Comparison of ENCODE assay signal across 8 mouse cellular contexts in the genomic region with DNA sequence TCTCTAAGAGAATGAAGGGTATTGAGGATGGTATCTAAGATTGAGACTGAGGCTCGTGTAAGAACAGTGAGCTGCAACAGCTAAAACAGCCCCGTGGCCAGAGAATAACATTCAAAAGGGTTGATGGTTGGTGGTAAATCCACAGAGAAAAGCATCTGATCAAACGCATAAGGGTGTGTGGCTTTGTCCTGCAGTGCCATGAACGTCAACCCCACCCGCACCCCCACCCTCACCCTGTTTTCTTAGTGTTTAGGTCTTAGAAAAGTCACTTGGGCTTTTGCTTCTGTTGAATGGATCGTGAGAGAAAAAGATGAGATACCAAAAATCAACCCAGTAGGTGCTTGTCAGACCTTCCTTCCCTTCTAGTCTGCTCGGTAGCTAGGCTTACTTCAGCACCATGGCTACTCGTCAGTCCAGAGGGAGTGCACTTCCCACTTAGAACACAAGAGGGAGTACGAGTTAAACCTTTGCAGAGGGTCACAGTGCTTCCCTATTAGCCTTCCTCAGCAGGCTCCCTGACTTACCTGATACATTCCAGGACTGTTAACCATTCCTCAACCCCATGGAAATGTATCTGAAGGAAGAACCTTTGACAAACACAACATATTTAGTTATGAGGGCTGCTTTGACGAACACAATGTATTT. TPM values are rescaled to one million over a fixed set of nuclear protein-coding genes. Genes with fewer than 3 reads are reported as not detected.
A peak's percentile ranks its signal among the peaks of the same experiment; 100 is the strongest.
DNase-seq lines count a peak whose midpoint lies in the region; ATAC-seq and TF ChIP-seq lines count a peak whose summit lies in the region.

No protein-coding gene starts in this region.

- TF ChIP-seq RAD21 in MEL (IDR thresholded peaks at IDR 0.05; ENCODE audit: low read depth, low read length) = peak; percentile 96

- no peak for TF ChIP-seq POLR2A in MEL (IDR thresholded peaks at IDR 0.05; ENCODE audit: control insufficient read depth in 1 of 2, insufficient read depth in 1 of 2, low read depth in 1 of 2, low read length in 2 of 2, poor library complexity in 1 of 2)

- H3K4me3 ChIP-seq in MEL (ENCODE audit: control insufficient read depth in 1 of 2, insufficient read depth in 1 of 2, low read depth in 2 of 2, low read length in 2 of 2) = no peak overlapping the region
- H3K4me3 ChIP-seq in forebrain, embryonic 13.5 days = no peak overlapping the region
- no peak overlapping the region for H3K4me3 ChIP-seq in layer of hippocampus, adult 2 months
- H3K4me3 ChIP-seq in lung, embryonic 14.5 days (ENCODE audit: low read depth, low read length) = no peak overlapping the region

- H3K9ac ChIP-seq in MEL (ENCODE audit: control insufficient read depth, low read depth, low read length, poor library complexity, severe bottlenecking) = no peak overlapping the region
- no peak overlapping the region for H3K9ac ChIP-seq in forebrain, embryonic 13.5 days
- no peak overlapping the region for H3K9ac ChIP-seq in lung, embryonic 14.5 days

- no peak overlapping the region for H3K4me2 ChIP-seq in forebrain, embryonic 13.5 days
- H3K4me2 ChIP-seq in lung, embryonic 14.5 days = no peak overlapping the region

- 34% methylated on average over 10 of the region's 10 CpGs for WGBS in forebrain, embryonic 13.5 days
- WGBS in lung, embryonic 14.5 days = 34% methylated on average over 10 of the region's 10 CpGs

- no peaks in the 10 kb centered on the region for H3K36me3 ChIP-seq in MEL (ENCODE audit: control insufficient read depth in 1 of 2, insufficient read depth in 2 of 2, low read length in 2 of 2)
- H3K36me3 ChIP-seq in forebrain, embryonic 13.5 days (ENCODE audit: poor library complexity, severe bottlenecking) = peaks cover under 1% of the 10 kb centered on the region; the same call in 1 of the 2 replicates
- H3K36me3 ChIP-seq in lung, embryonic 14.5 days (ENCODE audit: insufficient read depth) = no peaks in the 10 kb centered on the region

- H3K79me2 ChIP-seq in MEL (ENCODE audit: control insufficient read depth, insufficient read depth, low read length, poor library complexity) = no peaks in the 10 kb centered on the region

- peaks cover 0 to 4% of the 10 kb centered on the region in 2 experiments; a peak in 3 of 4 replicates for H3K4me1 ChIP-seq in MEL (ENCODE audit: control insufficient read depth in 1 of 2, insufficient read depth in 2 of 2, low read length in 2 of 2)
- H3K4me1 ChIP-seq in forebrain, embryonic 13.5 days = no peaks in the 10 kb centered on the region
- H3K4me1 ChIP-seq in lung, embryonic 14.5 days (ENCODE audit: insufficient read depth) = no peaks in the 10 kb centered on the region

- H3K27ac ChIP-seq in MEL (ENCODE audit: control insufficient read depth, low read depth, low read length) = no peak overlapping the region
- H3K27ac ChIP-seq in forebrain, embryonic 13.5 days = no peak overlapping the region
- no peak overlapping the region for H3K27ac ChIP-seq in layer of hippocampus, adult 2 months
- H3K27ac ChIP-seq in lung, embryonic 14.5 days (ENCODE audit: low read depth) = no peak overlapping the region

- no peak for TF ChIP-seq EP300 in MEL (IDR thresholded peaks at IDR 0.05; ENCODE audit: low read depth in 1 of 2, low read length in 2 of 2)

- H3K27me3 ChIP-seq in MEL (ENCODE audit: control insufficient read depth in 1 of 2, insufficient read depth in 2 of 2, low read length in 2 of 2) = no peaks in the 10 kb centered on the region
- H3K27me3 ChIP-seq in forebrain, embryonic 13.5 days = no peaks in the 10 kb centered on the region
- H3K27me3 ChIP-seq in lung, embryonic 14.5 days (ENCODE audit: insufficient read depth, low read length) = no peaks in the 10 kb centered on the region

- DNase-seq in MEL (ENCODE audit: low read depth, low spot score) = peak; percentile 90
- peak; percentile 89 to 96 for DNase-seq in layer of hippocampus, adult 2 months (ENCODE audit: low spot score in 2 of 2)
- peak; percentile 96 for DNase-seq in lung, embryonic 14.5 days
- peak; percentile 29 for DNase-seq in ovary, postnatal 36 days (ENCODE audit: low spot score)
- DNase-seq in thymus, postnatal 14 days = peak; percentile 78

- TF ChIP-seq CTCF in MEL (IDR thresholded peaks at IDR 0.05 in 2 of 3, conservative IDR thresholded peaks at IDR 0.05 in 1 of 3; ENCODE audit: control insufficient read depth in 1 of 3, insufficient read depth in 1 of 3, low read depth in 2 of 3, low read length in 3 of 3, poor library complexity in 1 of 3, severe bottlenecking in 1 of 3) = peak; percentile 61 to 99 (median 94)
- TF ChIP-seq CTCF in layer of hippocampus, adult 2 months (conservative IDR thresholded peaks at IDR 0.05) = peak; percentile 94
- TF ChIP-seq CTCF in lung, embryonic 14.5 days (IDR thresholded peaks at IDR 0.05; ENCODE audit: low read depth) = peak; percentile 97

- ATAC-seq in cerebellum, adult (ENCODE audit: insufficient number of reproducible peaks, low FRiP score, low TSS enrichment) = peak; percentile 93
- ATAC-seq in forebrain, embryonic 13.5 days = peak; percentile 85
- ATAC-seq in hematopoietic stem cell, adult 5-6 weeks (replicated peaks in 1 of 2; ENCODE audit: insufficient read depth in 1 of 2, low FRiP score in 2 of 2, low TSS enrichment in 1 of 2, low read depth in 1 of 2, poor library complexity in 2 of 2, severe bottlenecking in 2 of 2) = peak; percentile 83 to 91
- peak; percentile 74; the same call in 1 of the 2 replicates for ATAC-seq in lung, embryonic 14.5 days (ENCODE audit: insufficient read depth)

- no peaks in the 10 kb centered on the region for H3K9me3 ChIP-seq in MEL (replicated peaks; ENCODE audit: insufficient read depth, low read length)
- no peaks in the 10 kb centered on the region for H3K9me3 ChIP-seq in forebrain, embryonic 13.5 days (replicated peaks)
- no peaks in the 10 kb centered on the region for H3K9me3 ChIP-seq in lung, embryonic 14.5 days (ENCODE audit: low read depth, low read length)

TF ChIP-seq in MEL, 35 proteins besides CTCF, POLR2A, EP300 and RAD21 (continues in another document):
- TF ChIP-seq USF1 (IDR thresholded peaks at IDR 0.05; ENCODE audit: low read depth, low read length) (no peak), NRF1 (IDR thresholded peaks at IDR 0.05; ENCODE audit: insufficient read depth, low read depth, low read length, poor library complexity, severe bottlenecking) (no peak), KAT2A (conservative IDR thresholded peaks at IDR 0.05; ENCODE audit: low read depth, low read length) (no peak), ZC3H11A (IDR thresholded peaks at IDR 0.05; ENCODE audit: low read depth, low read length) (peak; percentile 82), MAX (IDR thresholded peaks at IDR 0.05; ENCODE audit: low read length) (no peak), SIN3A (IDR thresholded peaks at IDR 0.05; ENCODE audit: low read length) (peak; percentile 62; the same call in 1 of the 2 replicates), GABPA (IDR thresholded peaks at IDR 0.05; ENCODE audit: low read depth, low read length) (no peak), ETS1 (IDR thresholded peaks at IDR 0.05; ENCODE audit: low read depth, low read length) (no peak), MAFK (IDR thresholded peaks at IDR 0.05; ENCODE audit: borderline replicate concordance, low read depth, low read length) (no peak), HCFC1 (IDR thresholded peaks at IDR 0.05; ENCODE audit: low read depth, low read length) (no peak)

RNA-seq across cellular contexts. Expression of a gene that starts 9.0 kb away (rescaled TPM):
- not detected in 2 replicates for total RNA-seq in MEL (2012; rRNA removed)
- under 1 TPM in 1 of 2 experiments, not detected in 1; 0.11 TPM for polyA plus RNA-seq in MEL (2012; ENCODE audit: insufficient read depth in 1 of 2, insufficient read length in 2 of 2, low read depth in 1 of 2, low replicate concordance in 2 of 2, missing spikeins in 1 of 2)
- polyA plus RNA-seq in forebrain, embryonic 13.5 days (2015; fragmentation: Nextera tagmentation; extraction: Ambion mirVana) = 38.0 and 54.1 TPM in 2 replicates
- total RNA-seq in hematopoietic stem cell, adult 5-6 weeks (2017) = not detected in 2 replicates
- total RNA-seq in layer of hippocampus, adult 2 months (2021) = 10 to 100 TPM; 46.2 to 48.3 TPM
- 6.3 and 8.0 TPM in 2 replicates for polyA plus RNA-seq in lung, embryonic 14.5 days (2014; fragmentation: Nextera tagmentation; extraction: Ambion mirVana)

RNA-seq across cellular contexts. Expression of a gene that starts 21.4 kb away (rescaled TPM):
- total RNA-seq in MEL (2012; rRNA removed) = 6.8 and 11.6 TPM in 2 replicates
- under 1 TPM in 1 of 2 experiments, not detected in 1; 0.56 TPM for polyA plus RNA-seq in MEL (2012; ENCODE audit: insufficient read depth in 1 of 2, insufficient read length in 2 of 2, low read depth in 1 of 2, low replicate concordance in 2 of 2, missing spikeins in 1 of 2)
- 1.4 and 1.7 TPM in 2 replicates for polyA plus RNA-seq in forebrain, embryonic 13.5 days (2015; fragmentation: Nextera tagmentation; extraction: Ambion mirVana)
- total RNA-seq in hematopoietic stem cell, adult 5-6 weeks (2017) = 0.38 and 2.0 TPM in 2 replicates
- total RNA-seq in layer of hippocampus, adult 2 months (2021) = not detected
- polyA plus RNA-seq in lung, embryonic 14.5 days (2014; fragmentation: Nextera tagmentation; extraction: Ambion mirVana) = 1.2 and 1.3 TPM in 2 replicates

RNA-seq across cellular contexts. Expression of a gene that starts 22.3 kb away (rescaled TPM):
- 47.2 and 65.3 TPM in 2 replicates for total RNA-seq in MEL (2012; rRNA removed)
- polyA plus RNA-seq in MEL (2012; ENCODE audit: insufficient read depth in 1 of 2, insufficient read length in 2 of 2, low read depth in 1 of 2, low replicate concordance in 2 of 2, missing spikeins in 1 of 2) = 10 to 100 TPM in 1 of 2 experiments, not detected in 1; 90.5 TPM
- polyA plus RNA-seq in forebrain, embryonic 13.5 days (2015; fragmentation: Nextera tagmentation; extraction: Ambion mirVana) = 35.1 and 38.5 TPM in 2 replicates
- total RNA-seq in hematopoietic stem cell, adult 5-6 weeks (2017) = 32.9 and 35.3 TPM in 2 replicates
- total RNA-seq in layer of hippocampus, adult 2 months (2021) = 10 to 100 TPM; 18.1 to 18.9 TPM
- 57.4 and 62.8 TPM in 2 replicates for polyA plus RNA-seq in lung, embryonic 14.5 days (2014; fragmentation: Nextera tagmentation; extraction: Ambion mirVana)

RNA-seq across cellular contexts. Expression of a gene that starts 35.5 kb away (rescaled TPM):
- 14.9 and 19.5 TPM in 2 replicates for total RNA-seq in MEL (2012; rRNA removed)
- polyA plus RNA-seq in MEL (2012; ENCODE audit: insufficient read depth in 1 of 2, insufficient read length in 2 of 2, low read depth in 1 of 2, low replicate concordance in 2 of 2, missing spikeins in 1 of 2) = 100 to 1,000 TPM in 1 of 2 experiments, 10 to 100 TPM in 1; 47.4 to 145 TPM
- 89.6 and 92.8 TPM in 2 replicates for polyA plus RNA-seq in forebrain, embryonic 13.5 days (2015; fragmentation: Nextera tagmentation; extraction: Ambion mirVana)
- 60.1 and 72.5 TPM in 2 replicates for total RNA-seq in hematopoietic stem cell, adult 5-6 weeks (2017)
- total RNA-seq in layer of hippocampus, adult 2 months (2021) = 10 to 100 TPM; 32.3 to 33.8 TPM
- 129 and 131 TPM in 2 replicates for polyA plus RNA-seq in lung, embryonic 14.5 days (2014; fragmentation: Nextera tagmentation; extraction: Ambion mirVana)

RNA-seq across cellular contexts. Expression of a gene that starts 36.4 kb away (rescaled TPM):
- 24.4 and 24.5 TPM in 2 replicates for total RNA-seq in MEL (2012; rRNA removed)
- polyA plus RNA-seq in MEL (2012; ENCODE audit: insufficient read depth in 1 of 2, insufficient read length in 2 of 2, low read depth in 1 of 2, low replicate concordance in 2 of 2, missing spikeins in 1 of 2) = 10 to 100 TPM in 1 of 2 experiments, not detected in 1; 43.8 TPM
- polyA plus RNA-seq in forebrain, embryonic 13.5 days (2015; fragmentation: Nextera tagmentation; extraction: Ambion mirVana) = 256 and 275 TPM in 2 replicates
- 86.5 and 89.5 TPM in 2 replicates for total RNA-seq in hematopoietic stem cell, adult 5-6 weeks (2017)
- total RNA-seq in layer of hippocampus, adult 2 months (2021) = 10 to 100 TPM; 87.9 to 89.4 TPM
- 167 and 176 TPM in 2 replicates for polyA plus RNA-seq in lung, embryonic 14.5 days (2014; fragmentation: Nextera tagmentation; extraction: Ambion mirVana)

Comparison
In these comparisons a context has a peak if more than half of its experiments do, and no peak if none do; other contexts are left out.
1. DNase-seq: peak in every context shown above with its lines; median percentile 96 in lung, embryonic 14.5 days; 92 in layer of hippocampus, adult 2 months; 90 in MEL; 78 in thymus, postnatal 14 days; 29 in ovary, postnatal 36 days.
2. RNA of a gene that starts 9.0 kb away (total RNA-seq): 46.2 to 48.3 TPM in layer of hippocampus, adult 2 months; not detected in MEL and not detected in hematopoietic stem cell, adult 5-6 weeks; every median in the first group is over 10 times any median in the second.
3. Peak in every context shown above with its lines, with median percentiles within 50 percentile points of each other: CTCF ChIP-seq and ATAC-seq.